Mouse (Mus musculus) limb, embryonic 12.5 days (tissue): ENCODE data around the gene Man1c1. TPM values are rescaled to one million over a fixed set of nuclear protein-coding genes. Genes with fewer than 3 reads are reported as not detected.

Source experiments
- ATAC-seq: fragments of 200-750 bp; cut with Nextera tagmentation; 2 replicates; pipeline ENCODE4 v1.8.0; 2017; ENCODE audit warnings: low read depth, moderate TSS enrichment; ENCODE audit not compliant: insufficient number of reproducible peaks, insufficient read depth, low FRiP score, low TSS enrichment
- H3K27ac ChIP-seq: fragments of 300-500 bp; sonication (generic); 2 replicates; pipeline ENCODE4 v1.5.1; 2016; ENCODE audit warnings: mild to moderate bottlenecking, moderate library complexity
- H3K27me3 ChIP-seq: fragments of 300-500 bp; sonication (generic); 2 replicates; pipeline ENCODE4 v1.6.1; 2016; ENCODE audit warnings: mild to moderate bottlenecking, moderate library complexity
- H3K36me3 ChIP-seq: fragments of 300-500 bp; sonication (generic); 2 replicates; pipeline ENCODE4 v1.6.1; 2016; ENCODE audit warnings: mild to moderate bottlenecking, moderate library complexity
- H3K4me1 ChIP-seq: fragments of 300-500 bp; sonication (generic); replicated peaks from 2 replicates; pipeline ENCODE4 v1.6.1; 2016
- H3K4me2 ChIP-seq: fragments of 300-500 bp; sonication (generic); 2 replicates; pipeline ENCODE4 v1.6.1; 2016; ENCODE audit warnings: mild to moderate bottlenecking, moderate library complexity
- H3K4me3 ChIP-seq: fragments of 300-500 bp; sonication (generic); replicated peaks from 2 replicates; pipeline ENCODE4 v1.5.1; 2016; ENCODE audit warnings: mild to moderate bottlenecking
- H3K9ac ChIP-seq: fragments of 300-500 bp; sonication (generic); replicated peaks from 2 replicates; pipeline ENCODE4 v1.6.1; 2016; ENCODE audit warnings: mild to moderate bottlenecking, moderate library complexity
- H3K9me3 ChIP-seq: fragments of 300-500 bp; sonication (generic); 2 replicates; pipeline ENCODE4 v1.6.1; 2016; ENCODE audit warnings: mild to moderate bottlenecking, moderate library complexity
- WGBS: fragments of 180-500 bp; shearing (Covaris S2); methylation state at CpG from one replicate; pipeline ENCODE4 v1.1.7; 2016; 5-methylcytosine and 5-hydroxymethylcytosine counted together
- polyA plus RNA-seq: library from polyadenylated mRNA; unstranded; fragments of >200 nt; fragmentation: Nextera tagmentation; extraction: Ambion mirVana; gene quantifications from 2 replicates; pipeline ENCODE4 v1.2.1, GENCODE M21; 2016

Gene Man1c1
- polyA plus RNA-seq, 1 experiment from 2014 or later: 2.9 TPM

DNA sequence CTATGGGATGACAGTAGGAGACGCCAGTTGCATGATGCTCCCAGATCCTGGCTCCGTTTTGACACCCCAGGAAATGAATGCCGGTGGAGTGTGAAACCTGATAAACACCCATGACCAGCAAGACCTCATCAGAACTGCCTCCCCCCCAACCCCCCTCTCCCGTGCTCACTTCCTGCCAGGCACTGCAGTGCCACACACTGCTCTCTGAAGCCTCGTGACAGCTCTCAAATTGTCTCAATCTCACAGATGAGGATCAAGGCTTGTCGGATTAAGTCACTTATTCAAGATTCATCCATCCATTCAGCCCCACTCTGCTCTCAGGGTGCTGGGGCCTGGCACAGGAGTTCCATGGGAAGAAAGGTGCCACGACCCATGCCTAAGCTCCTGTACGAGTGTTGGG, 102.7 kb downstream of the Man1c1 start:
- ATAC-seq: no peak
- no peaks in the 10 kb centered on the region for H3K36me3 ChIP-seq
- H3K4me2 ChIP-seq: no peak overlapping the region
- no peak overlapping the region for H3K27ac ChIP-seq
- H3K9me3 ChIP-seq: no peaks in the 10 kb centered on the region
- 42% methylated on average over 8 of the region's 8 CpGs for WGBS
- no peak overlapping the region for H3K9ac ChIP-seq
- no peak overlapping the region for H3K4me3 ChIP-seq
- H3K27me3 ChIP-seq: no peaks in the 10 kb centered on the region
- H3K4me1 ChIP-seq: peaks cover 28% of the 10 kb centered on the region

DNA sequence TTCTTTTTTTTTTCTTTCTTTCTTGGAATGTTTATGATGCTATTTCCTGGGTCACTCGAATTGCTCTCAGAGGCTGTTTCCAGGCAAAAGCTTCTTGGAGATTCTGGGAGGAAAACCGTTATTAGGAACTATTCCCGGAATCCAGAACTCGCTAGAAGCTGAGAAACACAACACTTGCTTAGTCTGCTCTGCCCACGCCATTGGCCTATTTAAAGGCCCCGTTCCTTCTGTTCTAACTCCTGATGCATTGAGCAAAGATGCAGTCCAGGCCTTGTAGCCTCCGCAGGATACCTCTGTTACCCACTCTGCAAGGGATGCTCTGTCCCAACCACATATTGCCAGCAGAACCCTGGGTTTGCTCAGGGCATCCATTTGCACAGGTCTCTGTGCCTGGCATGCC, 103.3 kb downstream of the Man1c1 start:
- 63% methylated on average over 7 of the region's 7 CpGs for WGBS
- H3K4me3 ChIP-seq: no peak overlapping the region
- no peak overlapping the region for H3K4me2 ChIP-seq
- H3K27ac ChIP-seq: no peak overlapping the region
- peaks cover 28% of the 10 kb centered on the region for H3K4me1 ChIP-seq
- no peak overlapping the region for H3K9ac ChIP-seq
- H3K36me3 ChIP-seq: no peaks in the 10 kb centered on the region
- no peaks in the 10 kb centered on the region for H3K27me3 ChIP-seq
- ATAC-seq: no peak
- H3K9me3 ChIP-seq: no peaks in the 10 kb centered on the region

DNA sequence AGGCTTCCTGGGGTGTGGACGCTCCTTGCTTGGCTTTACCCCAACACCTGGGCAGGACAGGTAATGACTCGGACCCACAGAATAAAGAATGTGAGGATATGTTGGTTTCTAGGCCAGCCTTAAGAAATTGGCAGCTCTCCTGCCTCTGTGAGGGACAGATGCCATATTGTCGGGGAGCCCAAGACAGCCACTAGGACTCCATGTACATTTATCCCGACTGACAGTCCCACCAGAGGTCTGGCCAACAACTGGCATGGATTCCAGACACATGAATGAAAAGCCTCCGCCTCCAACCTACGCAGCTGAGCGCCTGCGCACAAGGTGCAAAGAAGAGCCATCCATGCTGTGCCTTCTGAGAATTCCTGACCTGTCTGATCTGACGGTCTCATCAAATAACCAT, 104.0 kb downstream of the Man1c1 start:
- WGBS: 86% methylated on average over 9 of the region's 9 CpGs

GRCm38 (mm10) chr4:134596816-134597692, 107.0 kb downstream of the Man1c1 start:
- 78% methylated on average over 10 of the region's 10 CpGs for WGBS
- H3K27ac ChIP-seq: no peak overlapping the region
- ATAC-seq: no peak
- no peak overlapping the region for H3K4me3 ChIP-seq
- no peak overlapping the region for H3K4me2 ChIP-seq
- H3K36me3 ChIP-seq: no peaks in the 10 kb centered on the region
- H3K9me3 ChIP-seq: no peaks in the 10 kb centered on the region
- H3K4me1 ChIP-seq: peaks cover 30% of the 10 kb centered on the region
- no peak overlapping the region for H3K9ac ChIP-seq
- H3K27me3 ChIP-seq: no peaks in the 10 kb centered on the region

More for the DNA sequence above, 104.0 kb downstream of the Man1c1 start:
- Histone ChIP-seq H3K27ac (no peak overlapping the region), H3K36me3 (no peaks in the 10 kb centered on the region), H3K9me3 (no peaks in the 10 kb centered on the region), H3K4me1 (peaks cover 28% of the 10 kb centered on the region), H3K4me3 (no peak overlapping the region), H3K9ac (no peak overlapping the region), H3K27me3 (no peaks in the 10 kb centered on the region), H3K4me2 (no peak overlapping the region)
- no peak for ATAC-seq

DNA sequence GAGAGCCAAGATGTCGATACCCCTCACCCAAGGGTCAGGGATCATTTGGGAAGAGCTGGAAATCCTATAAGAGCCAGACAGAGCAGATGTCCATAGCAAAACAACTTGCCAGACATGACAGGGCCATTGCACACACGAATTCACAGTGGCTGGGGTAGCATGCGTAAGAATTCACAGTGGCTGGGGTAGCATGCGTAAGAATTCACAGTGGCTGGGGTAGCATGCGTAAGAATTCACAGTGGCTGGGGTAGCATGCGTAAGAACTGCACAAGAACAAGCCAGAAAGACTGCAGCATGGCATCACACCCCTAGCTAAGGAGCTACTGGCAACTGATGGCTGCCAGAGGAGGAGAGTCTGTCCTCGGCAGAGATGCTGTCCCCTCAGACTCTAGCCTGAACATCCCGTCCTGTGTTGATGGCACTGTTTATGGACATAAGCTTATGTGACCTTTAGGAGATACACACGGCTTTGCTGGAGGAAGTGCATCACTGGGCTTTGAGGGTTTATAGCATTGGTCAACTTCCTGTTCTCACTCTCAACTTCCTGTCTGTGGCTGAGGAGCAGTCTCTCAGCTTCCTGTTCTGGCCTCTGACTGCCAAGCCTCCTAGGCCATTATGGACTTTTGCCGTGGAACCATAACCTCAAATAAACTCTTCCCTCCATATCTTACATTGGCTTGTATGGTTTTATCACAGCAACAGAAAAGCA, 109.2 kb downstream of the Man1c1 start:
- no peak overlapping the region for H3K27ac ChIP-seq
- H3K9ac ChIP-seq: no peak overlapping the region
- H3K4me3 ChIP-seq: no peak overlapping the region
- no peak for ATAC-seq
- no peak overlapping the region for H3K4me2 ChIP-seq
- peaks cover 28% of the 10 kb centered on the region for H3K4me1 ChIP-seq
- H3K36me3 ChIP-seq: no peaks in the 10 kb centered on the region
- no peaks in the 10 kb centered on the region for H3K27me3 ChIP-seq
- WGBS: 91% methylated on average over 10 of the region's 10 CpGs
- no peaks in the 10 kb centered on the region for H3K9me3 ChIP-seq

DNA sequence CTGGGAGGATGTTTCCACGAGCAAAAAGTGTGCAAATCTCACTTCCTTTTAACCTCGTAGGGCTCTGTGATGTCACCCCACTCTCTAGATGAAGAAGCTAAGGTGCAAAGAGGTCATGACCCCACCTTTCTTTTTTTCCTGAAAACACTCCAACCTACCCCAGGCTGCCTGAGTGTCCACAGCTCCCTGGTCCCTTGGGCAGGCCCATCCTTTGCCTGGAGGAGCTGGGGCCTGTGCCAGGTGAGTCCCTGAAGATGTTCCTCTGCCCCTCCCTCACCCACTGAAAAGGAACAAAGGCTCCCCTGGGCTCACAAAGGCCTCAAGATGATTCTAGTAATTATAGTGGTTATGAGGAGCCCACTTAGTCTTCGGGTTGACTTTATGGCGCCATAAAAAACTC, 111.6 kb downstream of the Man1c1 start:
- 45% methylated on average over 4 of the region's 4 CpGs for WGBS
- ATAC-seq: no peak
- Histone ChIP-seq H3K27ac (no peak overlapping the region), H3K9me3 (no peaks in the 10 kb centered on the region), H3K4me1 (peaks cover 26% of the 10 kb centered on the region), H3K9ac (no peak overlapping the region), H3K36me3 (no peaks in the 10 kb centered on the region), H3K4me2 (no peak overlapping the region), H3K27me3 (no peaks in the 10 kb centered on the region), H3K4me3 (no peak overlapping the region)

DNA sequence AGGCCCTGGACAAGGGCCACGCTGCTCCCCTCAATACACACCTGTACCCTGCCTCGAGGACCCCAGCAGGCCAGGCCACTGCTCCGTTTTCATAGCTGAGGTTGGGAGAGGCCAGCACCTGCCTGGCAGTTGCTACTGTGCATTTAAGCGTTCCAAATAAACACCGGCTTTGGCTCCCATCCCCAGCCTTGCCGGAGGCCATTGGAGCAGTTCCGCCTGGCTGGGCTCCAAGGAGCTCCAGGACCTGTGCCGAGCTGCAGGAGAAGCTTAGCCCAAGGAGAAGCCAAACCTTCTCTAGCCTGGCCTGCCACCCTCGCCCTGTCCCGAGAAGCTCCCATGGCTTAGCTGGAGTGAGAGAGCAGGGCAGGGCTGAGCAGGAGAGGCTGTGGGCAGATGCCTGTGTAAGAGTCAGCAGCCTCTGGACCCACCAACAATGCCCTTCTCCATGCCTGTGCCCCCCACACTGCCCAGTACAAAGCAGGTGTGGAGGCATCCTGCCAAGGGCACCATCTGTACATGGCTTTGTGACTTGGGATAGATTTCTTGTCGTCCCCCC, 112.5 kb downstream of the Man1c1 start:
- Histone ChIP-seq H3K27ac (peak overlapping the region; percentile 59; the same call in 1 of the 2 replicates), H3K9ac (no peak overlapping the region), H3K4me2 (no peak overlapping the region), H3K9me3 (no peaks in the 10 kb centered on the region), H3K27me3 (no peaks in the 10 kb centered on the region), H3K4me3 (no peak overlapping the region), H3K36me3 (no peaks in the 10 kb centered on the region), H3K4me1 (peaks cover 27% of the 10 kb centered on the region)
- 0 out of 2 replicates have a peak, but pooled peaks have one; percentile 32 for ATAC-seq
- 64% methylated on average over 11 of the region's 11 CpGs for WGBS

DNA sequence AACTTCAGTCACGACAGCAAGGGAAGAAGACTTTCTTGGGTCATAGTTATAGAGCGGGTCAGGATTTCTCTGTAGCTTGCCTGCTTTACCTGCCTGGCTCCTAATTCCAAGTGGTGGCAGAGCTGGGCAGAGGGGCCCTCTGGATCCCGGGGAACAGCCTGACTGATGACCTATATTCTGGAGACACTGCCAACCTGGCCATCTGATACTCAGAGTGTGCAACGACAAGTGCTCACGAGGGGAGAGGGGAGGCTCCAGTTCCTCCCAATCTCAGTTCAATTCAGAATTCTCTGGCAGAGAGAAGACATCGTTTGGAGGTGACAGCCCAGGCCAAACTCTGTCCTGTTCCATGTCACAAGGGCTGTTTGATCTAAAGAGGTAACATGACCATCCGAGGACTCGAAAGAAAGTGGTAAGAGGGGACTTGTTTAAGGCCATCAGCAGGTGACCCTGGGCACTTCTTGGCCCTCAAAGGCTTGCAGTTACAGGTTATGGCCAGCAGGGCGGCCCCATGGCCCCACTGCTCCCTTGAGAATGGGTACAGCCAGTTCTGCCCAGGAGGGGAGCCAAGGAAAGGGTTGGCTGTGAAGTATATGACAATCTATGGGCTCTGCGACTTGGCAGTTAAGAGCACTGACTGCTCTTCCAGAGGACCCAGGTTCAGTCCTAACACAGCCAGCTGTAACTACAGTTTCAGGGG, 113.7 kb downstream of the Man1c1 start:
- Histone ChIP-seq H3K27ac (no peak overlapping the region), H3K9ac (no peak overlapping the region), H3K27me3 (no peaks in the 10 kb centered on the region), H3K9me3 (no peaks in the 10 kb centered on the region), H3K4me2 (no peak overlapping the region), H3K4me1 (peaks cover 29% of the 10 kb centered on the region), H3K4me3 (no peak overlapping the region), H3K36me3 (no peaks in the 10 kb centered on the region)
- no peak for ATAC-seq
- WGBS: 80% methylated on average over 10 of the region's 10 CpGs

GRCm38 (mm10) chr4:134589786-134590185, 114.3 kb downstream of the Man1c1 start:
- H3K4me2 ChIP-seq: no peak overlapping the region
- no peak overlapping the region for H3K4me3 ChIP-seq
- H3K27ac ChIP-seq: no peak overlapping the region
- H3K9ac ChIP-seq: no peak overlapping the region
- peaks cover 29% of the 10 kb centered on the region for H3K4me1 ChIP-seq
- no peaks in the 10 kb centered on the region for H3K27me3 ChIP-seq
- H3K36me3 ChIP-seq: no peaks in the 10 kb centered on the region
- no peak for ATAC-seq
- WGBS: 81% methylated on average over 9 of the region's 9 CpGs
- no peaks in the 10 kb centered on the region for H3K9me3 ChIP-seq

GRCm38 (mm10) chr4:134588951-134589350, 115.1 kb downstream of the Man1c1 start:
- Histone ChIP-seq H3K4me3 (no peak overlapping the region), H3K27ac (no peak overlapping the region), H3K4me2 (no peak overlapping the region), H3K27me3 (no peaks in the 10 kb centered on the region), H3K9ac (no peak overlapping the region), H3K36me3 (no peaks in the 10 kb centered on the region), H3K9me3 (no peaks in the 10 kb centered on the region), H3K4me1 (peaks cover 29% of the 10 kb centered on the region)
- no peak for ATAC-seq
- 89% methylated on average over 5 of the region's 5 CpGs for WGBS

- WGBS: 85% methylated on average over 9 of the region's 9 CpGs
- Histone ChIP-seq H3K4me2 (no peak overlapping the region), H3K27me3 (0 out of 2 replicates have a peak, but pooled peaks cover under 1% of the 10 kb centered on the region), H3K4me1 (peaks cover 29% of the 10 kb centered on the region), H3K9me3 (no peaks in the 10 kb centered on the region), H3K36me3 (no peaks in the 10 kb centered on the region), H3K4me3 (no peak overlapping the region), H3K27ac (no peak overlapping the region), H3K9ac (no peak overlapping the region)
- no peak for ATAC-seq
Measured at GRCm38 (mm10) chr4:134588287-134588686, 115.8 kb downstream of the Man1c1 start.
